Mouse (Mus musculus) liver, adult (tissue): ENCODE data around the gene Usp7.

Experiments used
- GATA4 ChIP-seq: IDR thresholded peaks from 2 replicates; pipeline ENCODE4 v1.6.1; 2014; ENCODE audit warnings: mild to moderate bottlenecking, low read length; ENCODE audit not compliant: insufficient replicate concordance

Usp7 gene

DNA sequence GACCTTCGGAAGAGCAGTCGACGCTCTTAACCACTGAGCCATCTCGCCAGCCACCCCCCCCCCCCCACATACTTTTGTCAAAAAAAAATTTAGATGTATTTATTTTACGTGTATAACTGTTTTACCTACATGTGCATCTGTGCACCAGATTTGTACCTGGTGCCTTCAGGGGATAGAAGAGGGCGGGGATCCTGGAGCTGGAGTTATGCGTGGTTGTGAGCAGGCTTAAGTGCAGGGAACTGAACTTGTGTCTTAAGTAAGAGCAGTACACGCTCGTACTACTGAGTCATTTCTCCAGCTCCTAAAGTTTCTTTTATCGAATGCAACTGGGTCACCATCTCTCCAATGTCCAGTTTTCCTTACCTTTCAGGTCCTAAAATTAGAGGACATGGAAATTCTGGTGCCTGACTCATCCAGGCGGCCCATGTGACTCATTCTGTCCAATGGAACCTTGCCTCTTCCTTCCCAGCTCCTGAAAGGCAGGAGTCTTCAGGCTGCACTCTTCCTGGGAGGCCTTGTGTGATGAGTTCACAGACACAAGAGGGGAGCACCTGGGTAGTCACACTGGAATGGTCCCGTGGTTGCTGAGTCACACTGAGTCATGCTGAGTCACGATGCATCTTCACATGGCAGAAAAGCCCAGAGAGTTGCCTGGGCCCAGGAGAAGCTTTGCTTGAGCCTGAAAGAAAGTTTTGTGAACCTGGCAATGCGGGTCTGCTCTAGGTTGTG lies 18.5 kb upstream of the Usp7 start:
- no peak for TF ChIP-seq GATA4

DNA sequence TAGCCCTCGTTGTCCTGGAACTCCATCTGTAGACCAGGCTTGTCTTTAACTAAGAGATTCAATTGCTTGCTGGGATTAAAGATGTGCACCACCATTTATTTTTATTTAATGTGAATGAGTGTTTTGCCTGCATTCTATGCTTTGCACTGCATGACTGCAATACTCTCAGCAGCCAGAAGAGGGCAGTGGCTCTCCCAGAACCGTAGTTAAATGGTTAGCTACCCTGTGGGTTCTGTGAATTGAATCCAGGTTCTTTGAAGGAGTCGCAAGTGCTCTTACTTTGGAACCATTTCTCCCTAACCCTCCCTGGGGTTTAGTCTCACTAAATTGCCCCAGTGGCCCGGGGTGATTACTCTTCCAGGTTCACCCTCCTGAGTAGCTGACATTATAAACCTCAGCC lies 14.6 kb upstream of the Usp7 start:
- no peak for TF ChIP-seq GATA4

DNA sequence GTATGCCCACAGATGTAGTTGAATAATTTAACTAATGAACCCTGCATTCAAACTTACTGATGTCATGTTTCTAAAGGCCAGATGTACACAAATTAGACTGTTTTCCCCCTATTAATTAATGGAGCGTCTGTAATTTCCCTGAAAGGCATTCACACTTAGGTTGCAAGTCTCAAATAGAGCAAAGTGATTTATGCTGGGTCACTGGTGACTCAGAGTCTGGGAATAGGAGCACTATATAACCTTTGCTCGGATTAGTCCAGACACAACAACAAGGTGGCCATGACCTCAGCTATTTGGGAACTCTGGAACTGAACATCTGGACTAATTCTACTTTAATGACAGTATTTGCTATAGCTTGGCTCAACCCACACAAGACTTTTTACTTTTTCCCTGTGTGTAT lies 3.8 kb upstream of the Usp7 start:
- no peak for TF ChIP-seq GATA4

- TF ChIP-seq GATA4: no peak
Observed at GRCm38 (mm10) chr16:8794952-8795351, 2.8 kb upstream of the Usp7 start.

- TF ChIP-seq GATA4: no peak
Observed at GRCm38 (mm10) chr16:8790886-8791285, 1.2 kb downstream of the Usp7 start.

DNA sequence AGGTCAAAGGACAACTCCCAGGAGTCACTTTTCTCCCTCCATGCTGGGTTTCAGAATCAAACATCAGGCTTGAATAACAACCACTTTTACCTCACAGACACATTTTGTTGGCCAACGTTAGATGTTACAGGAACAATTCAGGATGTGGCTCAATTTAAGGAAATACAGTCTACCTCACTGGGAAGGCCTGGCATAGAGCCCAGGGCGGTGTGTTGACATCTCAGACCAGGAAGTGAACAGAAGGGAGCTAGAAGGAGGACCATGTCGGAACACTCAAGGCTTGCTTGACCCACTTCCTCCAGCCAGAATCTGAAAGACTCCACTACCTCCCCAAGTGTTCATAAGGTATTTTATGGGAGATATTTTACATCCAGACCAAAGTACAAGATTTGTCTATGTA lies 7.4 kb downstream of the Usp7 start:
- TF ChIP-seq GATA4: no peak

GRCm38 (mm10) chr16:8783198-8783913 lies 8.8 kb downstream of the Usp7 start:
- TF ChIP-seq GATA4: no peak

DNA sequence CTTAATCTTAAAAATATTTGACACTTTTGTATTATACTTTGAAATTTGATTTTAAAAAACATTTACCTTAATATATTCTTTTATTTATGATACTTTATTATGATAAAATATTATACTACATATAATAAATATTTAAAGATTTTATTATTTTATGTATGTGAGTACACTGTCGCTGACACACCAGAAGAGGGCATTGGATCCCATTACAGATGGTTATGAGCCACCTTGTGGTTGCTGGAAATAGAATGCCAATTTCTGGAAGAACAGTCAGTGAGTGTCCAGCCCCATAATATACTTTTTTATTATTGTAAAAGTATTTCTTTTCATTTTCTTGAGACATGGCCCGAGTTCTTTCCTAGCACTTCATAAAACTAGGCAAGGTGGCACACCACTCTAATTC lies 10.4 kb downstream of the Usp7 start:
- no peak for TF ChIP-seq GATA4

DNA sequence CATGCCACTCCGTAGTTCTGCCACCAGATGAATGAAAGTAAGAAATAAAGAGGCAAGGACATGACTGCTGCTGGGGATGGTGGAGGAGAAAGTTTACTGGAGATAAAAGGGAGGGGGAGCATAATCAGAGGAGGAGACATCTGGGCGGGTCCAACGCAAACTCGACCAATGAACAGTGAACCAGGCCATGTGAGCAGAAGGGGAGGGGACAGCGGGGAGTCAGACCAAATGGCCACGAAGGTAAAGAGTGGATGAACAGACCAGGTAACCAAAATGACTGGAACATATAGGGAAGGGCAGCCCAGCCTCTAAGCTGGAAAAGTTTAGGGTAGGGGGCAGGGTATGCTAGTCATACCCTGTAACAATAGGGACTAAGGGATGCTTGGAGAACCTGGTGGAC lies 10.9 kb downstream of the Usp7 start:
- no peak for TF ChIP-seq GATA4

GRCm38 (mm10) chr16:8780187-8780586 lies 11.9 kb downstream of the Usp7 start:
- no peak for TF ChIP-seq GATA4

GRCm38 (mm10) chr16:8778697-8779096 lies 13.4 kb downstream of the Usp7 start:
- no peak for TF ChIP-seq GATA4

DNA sequence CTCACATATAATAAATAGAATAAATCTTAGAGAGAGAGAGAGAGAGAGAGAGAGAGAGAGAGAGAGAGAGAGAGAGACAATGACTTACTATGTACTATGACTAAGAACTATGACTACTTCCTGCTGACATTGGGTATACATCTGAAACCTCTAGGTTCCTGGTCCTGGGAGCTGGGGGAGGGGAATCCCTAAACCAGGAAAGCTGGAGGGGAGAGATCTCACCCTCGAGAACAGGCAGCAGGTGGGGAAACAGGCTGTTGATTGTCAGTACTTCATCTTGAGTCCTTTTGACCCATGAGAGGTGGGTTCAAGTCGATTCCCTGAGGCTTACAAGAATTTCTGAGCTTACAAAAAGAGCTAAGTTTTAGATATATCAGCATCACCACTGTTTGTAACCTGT lies 14.9 kb downstream of the Usp7 start:
- TF ChIP-seq GATA4: no peak

- TF ChIP-seq GATA4: no peak
Observed at GRCm38 (mm10) chr16:8776634-8777033, 15.5 kb downstream of the Usp7 start.

- no peak for TF ChIP-seq GATA4
Observed at GRCm38 (mm10) chr16:8771086-8771485, 21.0 kb downstream of the Usp7 start.

- TF ChIP-seq GATA4: no peak
Observed at GRCm38 (mm10) chr16:8769466-8769865, 22.6 kb downstream of the Usp7 start.

GRCm38 (mm10) chr16:8769065-8769464 lies 23.0 kb downstream of the Usp7 start:
- no peak for TF ChIP-seq GATA4

DNA sequence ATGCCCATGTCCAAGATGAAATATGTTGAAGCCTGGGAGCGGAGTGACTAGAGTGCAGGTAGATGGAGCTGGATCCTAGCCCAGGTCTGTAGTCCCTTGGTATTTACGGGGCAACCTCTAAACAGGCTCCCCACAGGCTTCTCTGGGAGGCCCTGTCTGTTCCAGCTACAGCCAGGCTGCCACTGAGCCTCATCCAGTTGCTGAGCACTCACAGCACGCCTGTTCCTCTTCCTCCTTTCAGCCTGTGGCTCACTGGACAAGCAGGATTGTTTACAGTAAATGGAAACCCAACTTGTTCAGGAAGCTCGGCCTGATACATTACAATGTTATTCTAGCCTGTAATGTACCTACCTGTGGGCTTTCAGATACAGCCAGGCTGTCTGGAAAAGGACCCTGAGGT lies 23.5 kb downstream of the Usp7 start:
- no peak for TF ChIP-seq GATA4
